Mouse (Mus musculus): ENCODE measurements at regions not wholly inside any gene's neighbourhood (a gene's known extent, or its start where the extent isn't known, plus 50 kb on each side); places are given as distances from the start of the nearest gene placed in this dataset.
"Not testable (repeated sequence)": the region's sequence is repeated elsewhere in the genome, so short reads cannot be mapped to it uniquely, and the experiment has no call there.

DNA sequence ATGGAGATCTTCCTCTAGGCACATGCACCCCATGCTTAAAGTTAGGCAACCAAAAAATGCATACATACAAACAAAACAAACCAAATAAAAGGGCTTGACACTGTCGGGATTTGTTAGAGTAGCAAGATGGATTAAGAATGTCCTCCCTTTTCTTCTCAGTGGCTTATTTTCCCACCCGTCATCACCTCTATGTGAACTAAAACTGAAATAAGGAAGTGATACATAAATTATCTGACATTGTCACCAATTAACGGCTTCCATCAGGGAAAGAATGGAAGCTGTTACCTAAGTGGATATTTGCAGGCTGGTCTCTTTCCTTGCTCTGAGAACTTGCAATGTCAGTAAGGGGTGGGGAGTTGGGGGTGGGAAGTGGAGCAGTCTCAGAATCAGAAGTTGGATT, 541.5 kb downstream of the Diaph3 start:
- DNase-seq (ENCODE audit: low spot score in 2 of 2) = no peak

DNA sequence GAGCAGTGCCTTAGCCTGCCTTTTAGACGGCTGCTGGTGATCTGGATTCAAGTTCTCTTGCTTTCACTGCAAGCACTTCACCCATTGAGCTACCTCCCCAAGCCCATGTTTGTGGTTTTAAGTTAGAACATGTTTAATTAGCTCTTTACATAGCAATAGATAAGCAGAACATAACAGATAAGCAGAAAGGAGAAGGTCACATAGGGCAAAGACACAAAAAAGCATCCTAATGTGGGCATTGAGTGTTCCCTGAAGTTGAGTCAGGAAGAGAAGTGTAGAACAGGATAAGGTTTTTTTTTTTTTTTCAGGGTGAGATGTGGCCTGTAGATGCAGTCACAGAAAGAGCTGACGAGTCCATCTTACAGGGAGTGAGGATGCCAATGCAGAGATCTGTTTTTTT, 552.5 kb downstream of the Diaph3 start:
- DNase-seq (ENCODE audit: low spot score in 2 of 2) = no peak

DNA sequence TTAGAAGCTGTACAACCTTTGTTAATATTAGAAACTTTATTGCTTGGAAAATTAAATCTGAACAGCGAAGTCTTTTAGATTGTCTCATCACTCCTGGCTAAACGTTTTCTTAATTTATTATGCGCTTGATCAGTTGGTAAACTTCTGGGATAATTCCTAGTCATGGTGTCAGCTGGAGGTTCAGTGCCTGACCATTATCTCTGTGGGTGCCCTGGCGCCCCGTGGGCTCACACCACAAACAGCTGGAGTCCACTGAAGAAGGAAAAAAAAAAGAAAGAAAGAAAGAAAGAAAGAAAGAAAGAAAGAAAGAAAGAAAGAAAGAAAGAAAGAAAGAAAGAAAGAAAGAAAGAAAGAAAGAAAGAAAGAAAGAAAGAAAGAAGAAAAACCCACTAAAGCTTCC, 555.1 kb downstream of the Diaph3 start:
- DNase-seq (ENCODE audit: low spot score in 2 of 2) = not testable (repeated sequence)

DNA sequence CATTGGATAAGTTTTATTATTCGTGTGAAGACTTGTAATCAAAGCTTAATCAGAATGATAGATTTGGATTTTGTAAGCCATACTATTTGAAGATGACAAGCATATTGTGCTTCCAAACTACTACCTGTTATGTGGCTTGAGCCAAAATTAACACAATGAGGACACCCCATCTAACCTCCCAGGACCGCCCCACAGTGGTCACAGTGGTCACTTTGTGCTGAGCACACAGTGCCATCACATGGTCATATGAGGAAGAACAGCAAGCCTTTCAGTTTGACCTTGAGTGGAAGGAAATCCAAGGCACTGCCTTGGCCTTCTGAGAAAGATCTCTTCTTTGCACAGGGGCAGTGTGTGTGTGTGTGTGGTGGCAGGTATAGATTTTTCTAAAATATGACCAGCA, 578.3 kb downstream of the Diaph3 start:
- peak in 1 of 2 experiments; percentile 7 for DNase-seq (ENCODE audit: low spot score in 2 of 2)

DNA sequence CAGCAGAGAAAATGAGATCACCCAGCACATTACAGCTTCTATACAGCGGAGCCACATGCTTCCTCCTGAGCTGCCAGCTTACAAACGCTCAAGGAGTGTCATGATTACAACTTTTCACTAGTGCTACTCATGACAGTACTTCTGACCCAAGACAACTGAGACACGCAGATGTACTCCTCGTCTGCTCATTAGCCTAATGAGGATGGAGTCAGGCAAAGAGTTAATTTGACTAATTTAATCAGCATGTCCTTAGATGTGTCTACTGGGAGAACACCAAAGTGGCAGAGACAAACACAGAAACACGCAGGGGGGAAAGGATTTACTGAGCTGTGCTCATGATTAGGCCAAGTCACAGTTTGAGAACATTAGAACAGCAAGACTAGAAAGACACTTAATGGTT, 603.0 kb downstream of the Diaph3 start:
- DNase-seq (ENCODE audit: low spot score in 2 of 2) = no peak

DNA sequence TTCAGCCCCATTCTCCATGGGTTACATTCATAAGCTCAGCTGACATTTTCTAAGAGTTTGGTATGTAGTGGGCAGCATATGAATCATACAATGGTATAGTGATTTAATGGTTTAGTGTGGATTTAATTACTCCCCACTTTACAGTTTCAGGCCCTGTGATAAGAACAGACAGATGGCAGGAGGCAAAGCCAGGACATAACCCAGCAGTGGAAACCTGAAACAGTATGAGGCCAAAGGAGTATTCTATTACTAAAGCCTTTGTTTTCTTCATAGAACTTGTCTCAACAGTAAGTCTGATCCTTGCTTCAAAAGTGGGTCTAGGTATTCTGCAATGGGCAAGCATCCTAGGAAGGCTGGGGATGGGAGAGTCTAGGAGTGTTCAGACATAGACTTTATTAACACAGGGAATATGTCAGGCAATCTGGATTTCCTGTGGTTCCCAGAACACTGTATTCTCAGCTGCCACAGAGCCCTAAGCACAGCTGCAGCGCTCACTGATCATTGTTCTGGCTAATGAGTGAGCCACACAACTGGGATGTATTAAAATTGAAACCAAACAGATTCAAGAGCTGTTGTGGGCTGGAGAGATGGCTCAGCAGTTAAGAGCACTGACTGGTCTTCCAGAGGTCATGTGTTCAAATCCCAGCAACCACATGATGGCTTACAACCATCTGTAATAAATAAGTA, 604.6 kb downstream of the Diaph3 start:
- no peak for DNase-seq (ENCODE audit: low spot score in 2 of 2)

DNA sequence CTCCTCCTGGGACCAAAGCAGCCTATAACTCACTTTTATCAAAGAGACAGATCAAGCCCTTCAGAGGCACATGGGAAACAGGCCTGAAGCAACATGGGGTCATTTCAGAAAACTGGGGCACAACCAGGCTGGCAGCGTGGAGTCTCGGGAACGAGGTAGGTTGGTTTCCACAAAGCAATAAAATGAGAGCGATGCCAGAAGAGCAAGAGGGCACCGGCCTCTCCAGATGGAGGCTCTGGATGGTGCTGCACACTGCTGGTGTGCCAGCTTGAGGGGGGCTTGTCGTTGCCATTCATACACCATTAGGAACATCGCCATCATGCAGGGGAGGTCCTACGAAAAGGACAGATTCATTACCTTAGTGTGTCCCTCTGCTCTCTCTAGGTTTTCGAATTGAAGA, 630.6 kb downstream of the Diaph3 start:
- DNase-seq (ENCODE audit: low spot score in 2 of 2) = no peak

DNA sequence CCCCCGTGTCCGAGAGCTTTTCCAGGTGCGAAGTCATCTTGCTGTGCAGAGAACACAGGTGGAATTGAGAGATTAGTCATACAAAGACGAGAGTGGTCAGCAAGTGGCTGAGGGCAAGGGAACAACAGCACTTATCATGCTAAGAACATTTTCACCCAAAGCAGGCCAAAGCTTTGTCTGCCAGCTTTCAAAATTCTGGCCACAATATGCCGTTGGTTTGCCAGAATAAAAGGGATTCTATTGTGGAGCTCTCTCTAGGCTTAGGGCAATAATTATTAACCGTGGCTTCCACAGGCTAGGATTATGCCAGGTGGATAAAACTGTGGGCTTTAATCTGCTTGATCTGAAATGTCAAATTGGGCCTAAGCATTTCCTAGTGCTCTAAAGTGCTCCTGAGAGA, 631.3 kb downstream of the Diaph3 start:
- DNase-seq (ENCODE audit: low spot score in 2 of 2) = no peak

DNA sequence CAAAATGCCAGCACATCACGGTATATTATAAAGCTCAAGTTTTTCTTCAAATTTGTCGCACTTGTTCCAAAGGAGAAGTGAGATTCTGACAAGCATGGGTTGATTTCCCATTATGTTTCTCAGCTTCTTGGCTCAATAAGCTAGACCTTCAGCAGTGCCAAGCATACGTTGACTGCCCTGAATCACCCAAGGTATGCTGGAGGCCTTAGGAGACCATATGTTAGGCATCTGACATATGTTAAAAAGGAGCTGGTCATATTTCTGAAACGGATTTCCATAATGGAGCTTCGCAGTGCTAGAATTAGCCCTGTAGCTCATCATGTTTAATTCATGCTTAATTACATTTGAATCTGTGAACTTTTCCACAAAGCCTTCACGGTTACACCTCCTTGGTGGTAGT, 634.7 kb downstream of the Diaph3 start:
- DNase-seq (ENCODE audit: low spot score in 2 of 2) = no peak

DNA sequence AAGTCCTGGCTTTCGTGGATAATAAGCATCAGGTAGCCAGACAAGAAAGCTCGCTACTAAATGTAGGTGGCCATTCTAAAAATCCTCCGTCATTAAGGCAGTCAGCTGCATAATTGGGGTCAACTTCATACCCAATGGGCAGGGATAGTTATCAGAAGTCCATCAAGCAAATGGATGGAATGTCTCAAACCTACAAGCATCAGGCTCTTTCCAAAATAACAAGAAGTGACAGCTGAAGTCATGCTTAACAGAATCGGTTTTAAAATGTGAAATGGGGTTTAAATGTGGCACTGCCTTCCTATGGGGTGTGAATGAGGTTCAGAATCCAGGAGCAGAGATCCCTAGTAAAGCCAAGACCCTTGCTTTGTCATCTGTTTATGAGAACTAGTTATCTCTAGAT, 650.2 kb downstream of the Diaph3 start:
- no peak for DNase-seq (ENCODE audit: low spot score in 2 of 2)

DNA sequence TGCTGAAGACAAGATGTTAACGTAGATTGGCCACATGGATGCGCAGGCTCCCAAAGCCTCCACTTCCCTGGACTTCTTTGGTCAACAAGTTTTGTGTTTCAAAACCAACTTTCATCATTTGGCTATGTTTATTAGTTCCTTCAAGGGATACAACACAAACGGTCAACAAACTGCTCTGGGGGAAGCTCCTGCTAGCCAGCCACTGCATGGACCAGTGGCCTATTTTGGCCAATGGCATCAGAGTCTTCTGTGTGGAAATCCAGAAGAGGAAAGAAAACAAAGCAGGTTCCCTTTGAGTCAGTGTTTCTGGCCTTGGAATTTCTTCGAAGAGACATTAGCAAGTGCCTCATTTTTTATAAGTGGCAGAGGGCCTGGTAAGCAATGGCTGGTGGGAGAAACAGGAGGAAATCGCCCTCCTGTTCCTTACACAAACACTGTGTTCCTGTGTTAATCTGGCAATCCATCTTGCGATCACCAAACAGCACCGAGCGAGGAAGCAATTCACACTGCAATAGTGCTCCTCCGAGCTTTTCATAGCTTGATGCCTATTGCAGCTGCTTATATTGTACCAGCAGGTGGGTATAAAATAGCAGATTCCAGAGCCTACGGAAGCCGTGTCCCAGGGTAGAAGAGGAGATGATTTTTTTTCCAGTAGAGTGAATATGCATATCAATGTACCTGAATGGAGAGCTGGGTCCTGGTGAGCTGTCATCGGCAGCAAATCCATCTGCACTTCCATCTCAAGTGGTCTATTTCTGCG, 651.0 kb downstream of the Diaph3 start:
- no peak for DNase-seq (ENCODE audit: low spot score in 2 of 2)

DNA sequence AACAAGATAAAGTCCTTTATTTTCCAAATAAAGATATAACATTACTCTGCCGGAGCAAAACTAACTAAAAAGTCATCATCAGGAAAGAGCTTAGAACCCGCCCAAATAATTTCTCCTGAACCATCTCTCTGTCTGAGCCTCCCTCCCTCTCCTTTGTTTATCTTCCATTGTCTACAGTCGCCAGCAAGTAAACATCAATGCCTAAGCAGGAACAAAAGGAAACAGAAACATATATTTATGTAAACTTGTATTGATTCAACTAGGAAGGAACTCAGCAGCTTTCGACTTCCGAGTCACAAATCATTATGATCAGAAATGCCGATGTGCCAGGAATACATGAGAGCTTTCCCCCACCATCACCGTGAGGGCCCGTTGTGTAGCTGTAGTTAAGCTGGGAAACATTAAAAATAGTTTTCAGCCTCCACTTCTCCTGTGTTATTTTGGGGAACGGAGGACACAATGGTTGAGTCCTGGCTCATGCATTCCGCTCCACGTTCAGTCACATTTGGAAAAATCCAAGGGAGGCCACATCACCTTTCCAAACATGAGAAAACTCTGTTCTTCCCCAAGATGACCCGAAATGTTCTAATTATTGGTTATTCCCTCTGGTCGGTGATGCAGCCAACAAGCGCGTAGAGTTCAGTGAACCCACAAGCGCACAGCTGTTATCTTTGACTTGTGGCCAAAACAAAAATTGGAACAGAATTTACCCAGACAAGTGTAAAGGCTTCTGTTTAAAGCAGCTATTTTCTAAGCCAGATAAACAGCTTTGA, 651.8 kb downstream of the Diaph3 start:
- DNase-seq (ENCODE audit: low spot score in 2 of 2) = no peak

DNA sequence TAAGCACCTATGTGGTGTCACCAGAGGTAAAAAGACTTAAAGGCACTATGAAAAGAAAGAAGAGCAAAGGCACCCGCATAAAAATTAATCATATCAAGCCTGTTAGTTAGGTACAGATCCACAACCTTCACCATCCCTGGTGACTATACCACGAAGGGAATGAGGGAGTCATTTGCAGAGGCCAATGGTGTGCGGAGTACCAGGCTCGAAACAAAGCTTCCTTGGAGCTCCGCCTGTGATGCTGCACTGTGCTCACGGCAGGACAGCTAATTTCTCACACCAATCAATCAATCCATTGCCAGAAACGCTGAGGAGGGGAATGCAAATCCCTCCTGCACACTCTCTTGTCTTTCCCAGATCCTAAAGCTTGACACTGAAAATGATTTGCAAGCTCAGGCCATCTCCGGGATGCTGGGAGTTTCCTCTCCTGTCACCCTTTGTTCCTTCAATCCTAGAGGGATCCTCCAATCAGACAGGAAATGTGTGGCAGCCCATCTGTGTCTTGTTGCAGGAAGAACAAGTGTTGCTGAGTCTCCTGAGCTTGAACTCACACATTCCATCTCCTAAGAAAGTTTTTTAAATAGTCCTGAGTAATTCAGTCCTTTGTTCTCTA, 653.6 kb downstream of the Diaph3 start:
- DNase-seq (ENCODE audit: low spot score in 2 of 2) = no peak

DNA sequence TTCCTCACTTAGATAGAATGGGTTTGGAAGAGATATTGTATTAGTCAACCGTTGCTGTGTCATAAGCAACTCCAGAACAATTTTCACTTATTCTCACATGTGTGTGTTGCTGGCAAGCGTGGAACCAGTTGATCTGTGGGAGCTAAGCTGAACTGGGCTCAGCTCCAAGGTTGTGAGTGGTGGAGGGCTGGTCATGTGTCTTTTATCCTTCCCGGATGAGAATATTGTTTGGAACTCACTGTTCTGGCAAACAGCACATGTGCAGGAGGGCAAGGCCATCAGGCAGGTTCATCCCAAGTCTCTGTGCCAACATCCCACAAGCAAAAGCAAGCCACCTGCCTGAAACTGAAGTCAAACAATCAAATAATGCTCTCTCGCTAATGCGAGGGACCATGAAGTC, 656.8 kb downstream of the Diaph3 start:
- no peak for DNase-seq (ENCODE audit: low spot score in 2 of 2)

DNA sequence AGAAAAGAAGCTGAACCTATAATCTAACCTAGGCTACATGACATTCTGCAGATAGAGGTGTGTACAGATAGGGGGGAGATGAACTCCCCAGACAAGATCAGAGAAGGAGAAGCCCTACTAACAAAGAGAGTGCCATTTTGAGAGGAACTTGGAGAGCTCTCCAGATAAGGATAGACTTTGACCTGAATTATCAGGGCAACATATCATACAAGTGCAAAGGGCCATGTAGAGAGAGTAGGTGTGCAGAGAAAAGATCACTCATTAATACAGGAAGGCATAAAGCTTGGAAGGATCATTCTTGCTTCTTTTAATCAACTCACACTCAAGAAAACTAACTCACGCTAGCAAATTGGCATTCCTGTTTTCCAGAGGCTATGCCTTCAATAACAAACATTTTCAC, 667.4 kb downstream of the Diaph3 start:
- no peak for DNase-seq (ENCODE audit: low spot score in 2 of 2)

DNA sequence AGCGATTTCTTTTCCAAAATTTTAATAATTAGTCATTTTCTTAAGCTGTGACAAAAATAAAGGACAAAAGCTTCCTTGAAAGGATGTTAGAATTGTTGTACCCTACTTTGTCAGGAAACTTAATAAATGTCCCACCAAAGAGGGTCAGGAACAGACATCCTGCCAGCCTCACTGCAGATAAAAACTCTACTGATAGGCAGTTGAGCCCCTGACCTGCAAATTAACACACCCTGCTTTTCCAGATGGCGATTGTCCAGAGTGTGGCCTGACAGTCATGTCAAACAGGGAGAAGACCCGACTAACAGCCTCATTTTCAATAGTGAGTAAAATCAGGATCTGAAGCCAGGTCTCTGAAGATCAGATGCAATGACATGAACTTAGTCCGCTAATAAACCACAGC, 670.6 kb downstream of the Diaph3 start:
- no peak for DNase-seq (ENCODE audit: low spot score in 2 of 2)

DNA sequence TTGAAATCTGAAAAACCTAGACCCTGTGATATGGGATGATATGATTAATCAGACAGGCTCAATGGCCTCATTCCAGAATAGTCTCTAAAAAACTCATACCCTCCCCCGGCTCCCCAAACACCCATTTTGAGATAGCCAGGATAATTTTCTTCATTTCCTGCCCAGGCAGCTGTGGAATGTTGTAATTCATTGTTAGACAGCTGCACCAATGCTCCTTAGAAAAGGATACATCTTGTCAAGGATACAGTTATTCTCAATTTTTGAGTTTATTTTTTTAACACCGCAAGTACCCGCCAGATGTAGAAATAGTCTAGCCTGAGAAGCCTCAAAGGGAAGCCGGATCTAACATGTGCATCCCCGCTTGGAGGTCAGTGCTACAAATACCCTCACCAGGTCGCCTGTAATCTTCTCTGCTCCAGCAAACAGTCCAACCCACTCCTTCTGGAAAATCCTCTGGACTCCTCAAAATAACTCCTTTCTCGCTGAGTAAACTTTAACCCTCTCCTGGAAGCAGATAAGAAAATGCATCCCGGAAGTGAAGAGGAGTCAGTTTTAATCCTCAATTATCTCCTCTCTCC, 673.1 kb downstream of the Diaph3 start:
- DNase-seq (ENCODE audit: low spot score in 2 of 2) = no peak

DNA sequence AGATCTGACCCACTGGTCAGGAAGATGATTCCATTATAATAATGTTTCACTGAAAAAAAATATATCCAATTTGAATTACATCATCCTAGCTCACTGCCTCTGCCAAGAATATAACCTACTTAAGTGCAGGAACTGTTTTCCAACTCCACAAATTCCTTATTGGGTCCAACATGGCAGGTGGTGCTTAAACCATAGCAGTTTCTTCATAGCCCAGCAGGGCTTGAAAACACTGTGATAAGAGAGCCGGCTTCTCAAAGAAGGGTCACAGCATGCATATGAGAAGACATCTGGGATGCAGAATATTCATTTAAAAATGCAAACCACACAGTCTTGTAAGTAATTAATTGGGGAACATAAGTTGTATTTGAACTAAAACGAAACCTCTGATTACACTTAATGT, 677.6 kb downstream of the Diaph3 start:
- DNase-seq (ENCODE audit: low spot score in 2 of 2) = no peak

DNA sequence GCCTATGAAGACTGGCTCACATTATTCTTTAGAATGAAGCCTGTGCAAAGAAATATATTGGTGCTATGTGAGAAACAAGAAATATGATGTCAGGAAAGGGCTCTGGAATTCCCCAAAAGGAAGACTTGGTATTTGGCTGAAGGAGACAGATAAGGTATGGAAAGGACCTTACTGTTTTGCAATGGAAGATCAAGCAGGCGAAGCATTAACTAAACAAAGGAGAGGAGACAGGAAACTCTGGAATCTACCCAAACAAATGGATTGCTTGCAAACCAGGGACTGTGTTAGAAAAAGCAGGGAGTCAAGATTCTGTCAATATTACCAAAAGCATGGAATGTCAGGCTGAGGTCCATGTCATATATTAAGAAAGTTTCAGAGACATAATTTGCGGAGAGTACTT, 687.9 kb downstream of the Diaph3 start:
- no peak for DNase-seq (ENCODE audit: low spot score in 2 of 2)

DNA sequence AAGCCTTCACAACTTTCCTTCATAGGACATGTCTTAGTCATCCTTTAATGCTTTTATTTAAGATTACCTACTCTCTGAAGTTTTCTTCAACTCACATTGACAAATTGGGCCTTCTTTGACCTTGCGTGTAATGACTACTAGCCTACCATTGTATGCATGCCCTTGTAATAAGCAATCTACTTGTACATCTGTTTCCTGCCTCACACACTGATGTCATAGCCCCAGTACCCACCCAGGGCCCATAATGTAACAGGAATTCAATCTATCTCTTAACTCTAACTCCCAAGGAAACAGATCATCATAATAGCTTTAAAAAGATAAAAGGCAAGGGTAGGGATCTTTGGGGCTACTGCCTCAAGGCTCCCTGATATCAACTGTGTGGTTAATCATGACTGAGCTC, 690.4 kb downstream of the Diaph3 start:
- DNase-seq (ENCODE audit: low spot score in 2 of 2) = no peak

DNA sequence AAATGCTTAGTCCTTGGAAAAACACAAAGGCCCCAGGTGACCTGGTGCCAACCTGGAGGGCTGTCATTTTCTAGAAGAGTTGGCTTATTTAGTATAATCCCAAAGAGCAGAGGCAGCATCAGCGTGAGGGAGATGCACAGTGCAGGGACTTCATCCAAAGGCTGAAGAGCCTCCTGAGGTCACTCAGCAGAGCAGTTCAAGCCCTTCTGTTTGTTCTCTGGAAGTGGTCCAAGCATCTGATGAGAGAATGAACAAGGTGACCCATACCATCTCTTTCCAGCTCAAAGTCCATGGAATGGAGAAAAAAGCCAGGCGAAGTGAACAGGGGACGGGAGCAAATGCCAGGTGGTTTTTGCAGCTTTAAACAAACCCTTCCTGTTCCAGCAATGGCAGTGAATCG, 695.9 kb downstream of the Diaph3 start:
- no peak for DNase-seq (ENCODE audit: low spot score in 2 of 2)
